Mouse (Mus musculus): ENCODE measurements around the gene 4930590J08Rik.
A peak's percentile ranks its signal among the peaks of the same experiment; 100 is the strongest.

DNA sequence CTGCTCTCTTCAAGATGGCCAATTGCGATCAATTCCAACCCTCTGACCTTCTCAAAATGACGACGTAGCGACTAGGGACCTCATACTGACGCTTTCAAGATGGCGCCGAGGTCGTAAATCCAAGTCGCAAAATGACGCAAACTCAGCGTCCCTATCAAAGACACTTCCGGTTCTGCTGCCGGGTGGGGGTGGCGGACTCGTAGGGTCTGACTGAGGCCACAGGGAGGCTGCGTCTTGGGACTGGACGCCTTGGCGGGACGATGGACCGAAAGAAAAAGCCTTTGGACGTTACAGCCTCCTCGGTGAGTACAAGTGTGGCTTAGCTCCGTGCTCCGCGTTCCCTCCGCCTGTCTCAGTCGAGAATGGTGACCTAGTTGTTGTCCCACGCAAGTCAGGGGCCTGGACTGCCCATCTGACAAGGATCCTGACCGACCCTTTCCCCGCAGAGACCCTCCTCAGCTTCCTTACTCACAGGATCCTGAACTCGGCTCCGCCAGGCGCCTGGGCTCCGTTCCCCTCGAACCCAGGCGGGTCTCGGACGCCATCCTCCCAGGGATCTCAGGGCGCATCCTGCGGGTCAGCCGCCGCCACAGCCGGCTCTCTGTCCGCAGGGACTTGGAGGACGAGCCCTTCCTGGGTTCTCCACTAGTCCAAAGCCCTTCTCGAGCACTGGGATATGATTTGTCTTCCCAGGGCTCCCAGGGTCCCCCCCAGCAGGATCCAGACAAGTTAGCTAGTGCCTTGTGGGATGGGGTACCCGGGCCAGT, 24.5 kb upstream of the 4930590J08Rik start, which contains the start of gene Ccdc174:
- no peak for TF ChIP-seq CTCF (IDR thresholded peaks at IDR 0.05; ENCODE audit: borderline replicate concordance, insufficient read depth, low read depth, low read length)
- TF ChIP-seq POLR2A (IDR thresholded peaks at IDR 0.05; ENCODE audit: borderline replicate concordance, insufficient read depth, low read length) = peak; percentile 94

Data from cerebellum, adult 2 months (tissue).